Mouse (Mus musculus) CH12.LX (cell line): ENCODE data around the gene Mcl1. TPM values are rescaled to one million over a fixed set of nuclear protein-coding genes. Genes with fewer than 3 reads are reported as not detected.
"Not testable (repeated sequence)": the region's sequence is repeated elsewhere in the genome, so short reads cannot be mapped to it uniquely, and the experiment has no call there.

Experiments used
- DNase-seq: peaks from one replicate; pipeline ENCODE4 v3.0.0-alpha.2; 2013; ENCODE audit errors: extremely low read depth
- H3K27ac ChIP-seq: 2 replicates; pipeline ENCODE4 v1.5.1; 2012; ENCODE audit warnings: low read depth, mild to moderate bottlenecking, control low read depth, moderate library complexity; ENCODE audit not compliant: insufficient read depth
- H3K27me3 ChIP-seq: replicated peaks from 2 replicates; pipeline ENCODE3; 2012; ENCODE audit warnings: inconsistent platforms
- H3K36me3 ChIP-seq, 2 experiments: replicated peaks in 1 of 2; 2 replicates each; pipeline versions ENCODE3 to v1.6.1; 2012; ENCODE audit warnings: inconsistent platforms in 1 of 2, low read length in 1 of 2, mild to moderate bottlenecking in 1 of 2, mixed read lengths in 1 of 2, moderate library complexity in 1 of 2; ENCODE audit not compliant: control insufficient read depth in 1 of 2, insufficient read depth in 1 of 2
- H3K4me1 ChIP-seq, 2 experiments: 2 replicates each; pipeline ENCODE4 v1.6.1; 2012; ENCODE audit warnings: inconsistent platforms in 1 of 2, moderate library complexity in 1 of 2; ENCODE audit not compliant: insufficient read depth in 2 of 2, control insufficient read depth in 1 of 2
- H3K4me2 ChIP-seq: 2 replicates; pipeline ENCODE4 v1.6.1; 2012; ENCODE audit warnings: low read depth, mild to moderate bottlenecking, control low read depth; ENCODE audit not compliant: poor library complexity, insufficient read depth, severe bottlenecking
- H3K4me3 ChIP-seq, 3 experiments: fragments of 150-350 bp in 1 of 3; sonication (generic) in 1 of 3; replicated peaks in 1 of 3; 2 replicates each; pipeline versions ENCODE3 to v1.5.1; 2011 to 2012; ENCODE audit warnings: low read depth in 2 of 3, low read length in 2 of 3, mild to moderate bottlenecking in 2 of 3, moderate library complexity in 2 of 3, control low read depth in 1 of 3, improper control_type of control experiment in 1 of 3, inconsistent platforms in 1 of 3, mixed read lengths in 1 of 3; ENCODE audit not compliant: poor library complexity in 1 of 3
- H3K79me2 ChIP-seq: replicated peaks from 2 replicates; pipeline ENCODE4 v1.6.1; 2012; ENCODE audit warnings: mild to moderate bottlenecking, moderate library complexity; ENCODE audit not compliant: control insufficient read depth, poor library complexity, insufficient read depth, severe bottlenecking; ENCODE audit errors: extremely low read depth
- H3K9ac ChIP-seq: 2 replicates; pipeline ENCODE4 v1.6.1; 2012; ENCODE audit warnings: low read depth, mild to moderate bottlenecking, control low read depth, moderate library complexity; ENCODE audit not compliant: insufficient read depth
- H3K9me3 ChIP-seq: replicated peaks from 2 replicates; pipeline ENCODE3; 2012; ENCODE audit warnings: low read length, inconsistent platforms, mixed read lengths
- BHLHE40 ChIP-seq: IDR thresholded peaks from 2 replicates; pipeline ENCODE4 v1.6.1; 2011; ENCODE audit warnings: mild to moderate bottlenecking, low read depth, low read length, improper control_type of control experiment
- CHD1 ChIP-seq: IDR thresholded peaks from 2 replicates; pipeline ENCODE4 v1.6.1; 2012; ENCODE audit warnings: low read depth, low read length, improper control_type of control experiment, inconsistent platforms
- CHD2 ChIP-seq: IDR thresholded peaks from 2 replicates; pipeline ENCODE4 v1.6.1; 2011; ENCODE audit warnings: low read length, improper control_type of control experiment
- CTCF ChIP-seq, 2 experiments: IDR thresholded peaks in 1 of 2; conservative IDR thresholded peaks in 1 of 2; 2 replicates each; pipeline ENCODE4 v1.5.1; 2011 to 2012; ENCODE audit warnings: low read depth in 2 of 2, low read length in 2 of 2, improper control_type of control experiment in 1 of 2, inconsistent platforms in 1 of 2, mild to moderate bottlenecking in 1 of 2, moderate library complexity in 1 of 2
- ELF1 ChIP-seq: IDR thresholded peaks from 2 replicates; pipeline ENCODE4 v1.6.1; 2014; ENCODE audit warnings: low read depth, mild to moderate bottlenecking, inconsistent platforms, low read length, improper control_type of control experiment
- EP300 ChIP-seq: IDR thresholded peaks from 2 replicates; pipeline ENCODE4 v1.6.1; 2011; ENCODE audit warnings: low read length, improper control_type of control experiment
- ETS1 ChIP-seq: conservative IDR thresholded peaks from 2 replicates; pipeline ENCODE4 v1.6.1; 2012; ENCODE audit warnings: low read depth, mild to moderate bottlenecking, inconsistent platforms, low read length, improper control_type of control experiment, moderate library complexity
- JUN ChIP-seq: IDR thresholded peaks from 2 replicates; pipeline ENCODE4 v1.6.1; 2011; ENCODE audit warnings: low read depth, mild to moderate bottlenecking, low read length, improper control_type of control experiment, moderate library complexity; ENCODE audit not compliant: insufficient read depth
- JUND ChIP-seq: conservative IDR thresholded peaks from 2 replicates; pipeline ENCODE4 v1.6.1; 2011; ENCODE audit warnings: low read depth, low read length, improper control_type of control experiment
- MEF2A ChIP-seq: IDR thresholded peaks from 2 replicates; pipeline ENCODE4 v1.6.1; 2014; ENCODE audit warnings: low read depth, mild to moderate bottlenecking, inconsistent platforms, low read length, improper control_type of control experiment, borderline replicate concordance
- MYC ChIP-seq: IDR thresholded peaks from 2 replicates; pipeline ENCODE4 v1.6.1; 2011; ENCODE audit warnings: low read depth, mild to moderate bottlenecking, improper control_type of control experiment, low read length
- PAX5 ChIP-seq: IDR thresholded peaks from 2 replicates; pipeline ENCODE4 v1.6.1; 2012; ENCODE audit warnings: low read length, inconsistent platforms, mixed read lengths
- POLR2AphosphoS2 ChIP-seq: IDR thresholded peaks from 2 replicates; pipeline ENCODE4 v1.6.1; 2011; ENCODE audit warnings: low read depth, low read length, improper control_type of control experiment
- RAD21 ChIP-seq: IDR thresholded peaks from 2 replicates; pipeline ENCODE4 v1.6.1; 2011; ENCODE audit warnings: low read depth, mild to moderate bottlenecking, low read length, improper control_type of control experiment, moderate library complexity
- SMC3 ChIP-seq: IDR thresholded peaks from 2 replicates; pipeline ENCODE4 v1.6.1; 2011; ENCODE audit warnings: low read depth, low read length, improper control_type of control experiment
- TBP ChIP-seq: conservative IDR thresholded peaks from 2 replicates; pipeline ENCODE4 v1.6.1; 2011; ENCODE audit warnings: low read depth, low read length, improper control_type of control experiment
- UBTF ChIP-seq: IDR thresholded peaks from 2 replicates; pipeline ENCODE4 v1.6.1; 2012; ENCODE audit warnings: low read depth, mild to moderate bottlenecking, inconsistent platforms, low read length, improper control_type of control experiment, moderate library complexity
- ZC3H11A ChIP-seq: IDR thresholded peaks from 2 replicates; pipeline ENCODE4 v1.6.1; 2012; ENCODE audit warnings: low read depth, mild to moderate bottlenecking, inconsistent platforms, low read length, improper control_type of control experiment
- ZKSCAN1 ChIP-seq: IDR thresholded peaks from 2 replicates; pipeline ENCODE4 v1.6.1; 2012; ENCODE audit warnings: low read depth, inconsistent platforms, low read length, improper control_type of control experiment, borderline replicate concordance
- dilution Hi-C: fragments of 300-500 bp; cut with MboI; formaldehyde crosslinking; loops from 2 replicates; pipeline ENCODE4 v1.14.3; 2020; ENCODE audit warnings: low sequenced_read_pairs; ENCODE audit not compliant: extremely low pct_unique_long_range_greater_than_20kb, extremely low pct_ligation_motif_present
- in situ Hi-C: fragments of 300-500 bp; cut with MboI; formaldehyde crosslinking; loops from 3 replicates; pipeline ENCODE4 v1.14.3; 2019; ENCODE audit warnings: low sequenced_read_pairs, low pct_ligation_motif_present, low pct_unique_long_range_greater_than_20kb, mixed read lengths
- polyA plus RNA-seq: library from polyadenylated mRNA; unstranded; fragments of >175 nt; gene quantifications from 2 replicates; pipeline ENCODE4 v1.2.1, GENCODE M21; 2012; ENCODE audit warnings: low read depth; ENCODE audit not compliant: insufficient read length
- total RNA-seq, 2 experiments: library from RNA; depleted of rRNA; stranded (reverse); fragments of 300-350 nt in 1 of 2; fragments of >200 nt in 1 of 2; gene quantifications; 2 replicates each; pipeline ENCODE4 v1.2.3; 2012 to 2014

Gene Mcl1
- total and polyA plus RNA-seq, 3 experiments: 95.9 to 225 (median 188) TPM

GRCm38 (mm10) chr3:95613996-95614395 is 44.6 kb upstream of the Mcl1 start:
- in situ Hi-C loops (no loop called here), dilution Hi-C loops (no loop called here)
- H3K27ac ChIP-seq: no peak overlapping the region
- H3K36me3 ChIP-seq: peaks cover 37 to 64% of the 10 kb centered on the region in 2 experiments
- no peak overlapping the region for H3K4me2 ChIP-seq
- DNase-seq: no peak
- H3K4me1 ChIP-seq: no peaks in the 10 kb centered on the region
- H3K9me3 ChIP-seq: no peaks in the 10 kb centered on the region
- no peak for TF ChIP-seq MYC
- H3K27me3 ChIP-seq: no peaks in the 10 kb centered on the region
- H3K9ac ChIP-seq: no peak overlapping the region
- no peaks in the 10 kb centered on the region for H3K79me2 ChIP-seq
- H3K4me3 ChIP-seq: no peak overlapping the region

- TF ChIP-seq SMC3 (no peak), ELF1 (no peak), CTCF (conservative IDR thresholded peaks at IDR 0.05 in 1 of 2, IDR thresholded peaks at IDR 0.05 in 1 of 2; ENCODE audit: low read depth in 2 of 2, low read length in 2 of 2) (no peak), ETS1 (no peak), POLR2AphosphoS2 (no peak), CHD2 (no peak), EP300 (no peak), JUN (no peak), ZC3H11A (no peak), MEF2A (no peak), PAX5 (no peak), BHLHE40 (no peak), JUND (no peak)
- Histone ChIP-seq H3K9ac (no peak overlapping the region), H3K4me1 (peaks cover 0 to 8% of the 10 kb centered on the region in 2 experiments; a peak in 2 of 4 replicates), H3K4me3 (no peak overlapping the region), H3K4me2 (no peak overlapping the region), H3K79me2 (no peaks in the 10 kb centered on the region), H3K27ac (no peak overlapping the region), H3K9me3 (no peaks in the 10 kb centered on the region), H3K36me3 (peaks cover 26 to 57% of the 10 kb centered on the region in 2 experiments), H3K27me3 (no peaks in the 10 kb centered on the region)
- no peak for DNase-seq
- in situ Hi-C loops (no loop called here), dilution Hi-C loops (no loop called here)
These were observed 40.1 kb upstream of the Mcl1 start for GRCm38 (mm10) chr3:95618511-95618910.

- H3K4me3 ChIP-seq: no peak overlapping the region
- H3K36me3 ChIP-seq: peaks cover 20 to 38% of the 10 kb centered on the region in 2 experiments
- H3K27me3 ChIP-seq: no peaks in the 10 kb centered on the region
- H3K4me1 ChIP-seq: peaks cover 2 to 14% of the 10 kb centered on the region in 2 experiments; a peak in 3 of 4 replicates
- H3K9ac ChIP-seq: no peak overlapping the region
- peaks cover 10% of the 10 kb centered on the region for H3K79me2 ChIP-seq
- no peak for DNase-seq
- dilution Hi-C loops: no loop called here
- no peaks in the 10 kb centered on the region for H3K9me3 ChIP-seq
- no peak overlapping the region for H3K27ac ChIP-seq
- no peak overlapping the region for H3K4me2 ChIP-seq
- TF ChIP-seq RAD21: no peak
- TF ChIP-seq UBTF: no peak
- no peak for TF ChIP-seq CTCF (conservative IDR thresholded peaks at IDR 0.05 in 1 of 2, IDR thresholded peaks at IDR 0.05 in 1 of 2; ENCODE audit: low read depth in 2 of 2, low read length in 2 of 2)
- TF ChIP-seq EP300: no peak
- TF ChIP-seq BHLHE40: no peak
- no peak for TF ChIP-seq CHD1
- no peak for TF ChIP-seq TBP
- no peak for TF ChIP-seq ZKSCAN1
- no peak for TF ChIP-seq MEF2A
- in situ Hi-C loops: no loop called here
These were observed 37.3 kb upstream of the Mcl1 start for GRCm38 (mm10) chr3:95621241-95621640.

- H3K27ac ChIP-seq, H3K27me3 ChIP-seq, H3K4me3 ChIP-seq, H3K4me2 ChIP-seq, DNase-seq, H3K9ac ChIP-seq, H3K9me3 ChIP-seq, in situ Hi-C loops, dilution Hi-C loops: not testable (repeated sequence)
- peaks cover 13 to 40% of the 10 kb centered on the region in 2 experiments for H3K36me3 ChIP-seq
- H3K4me1 ChIP-seq: peaks cover 2 to 26% of the 10 kb centered on the region in 2 experiments; a peak in 3 of 4 replicates
- H3K79me2 ChIP-seq: peaks cover 22% of the 10 kb centered on the region
These were observed 36.2 kb upstream of the Mcl1 start for GRCm38 (mm10) chr3:95622421-95622820.
